In the genomic region with DNA sequence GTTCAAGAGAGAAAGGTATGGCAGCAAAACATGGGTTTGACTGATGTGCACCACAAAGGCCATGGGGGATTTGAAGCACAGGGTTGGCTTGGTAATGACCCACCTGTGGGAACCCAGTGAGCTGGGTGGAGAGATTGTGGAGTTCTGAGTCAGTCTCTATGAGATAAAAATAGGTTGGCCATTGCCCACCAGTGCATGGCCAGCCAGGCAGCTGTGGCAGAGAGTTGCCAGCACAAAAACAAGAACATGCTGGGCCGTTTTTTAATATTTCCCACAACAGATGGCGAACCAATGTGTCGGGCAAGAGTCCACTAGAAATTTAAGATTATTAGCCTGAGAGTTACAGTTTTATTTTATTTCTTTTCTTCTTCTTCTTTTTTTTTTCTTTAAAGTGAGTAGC, we compare ENCODE assay signal across 25 mouse cellular contexts.
"Had no signal": no experiment of that assay in that cellular context is flagged by ENCODE, and none has a peak within 500 bp of the region (broad histone marks: within the 10 kb centered on the region; RNA-seq: fewer than 3 reads in every experiment).

No protein-coding gene starts in this region.

- H3K27me3 ChIP-seq: kidney, embryonic 15.5 days; limb, embryonic 13.5 days; liver, embryonic 12.5 days; liver, embryonic 15.5 days; lung, embryonic 15.5 days; neural tube, embryonic 12.5 days; neural tube, embryonic 15.5 days had no signal

- H3K4me2 ChIP-seq: kidney, embryonic 15.5 days; limb, embryonic 13.5 days; liver, embryonic 12.5 days; liver, embryonic 15.5 days; lung, embryonic 15.5 days; midbrain, embryonic 11.5 days; neural tube, embryonic 12.5 days; neural tube, embryonic 15.5 days had no signal

- H3K27ac ChIP-seq: kidney, embryonic 15.5 days; left cerebral cortex, adult 2 months; limb, embryonic 10.5 days; limb, embryonic 13.5 days; liver, embryonic 12.5 days; liver, embryonic 15.5 days; lung, embryonic 15.5 days; neural tube, embryonic 12.5 days; neural tube, embryonic 15.5 days; stomach, postnatal 0 days had no signal

- DNase-seq: kidney, adult 8-10 months; kidney, postnatal 10 days; kidney, postnatal 36 days; layer of hippocampus, postnatal 36 days; liver; lung, adult 18-20 months; lung, postnatal 10 days; lung, postnatal 4 days; midbrain, embryonic 14.5 days; right cerebral cortex, adult 18-20 months; right cerebral cortex, postnatal 14 days; right cerebral cortex, postnatal 4 days; thymus, adult 2 months; thymus, postnatal 25 days had no signal

- H3K36me3 ChIP-seq: kidney, embryonic 15.5 days; limb, embryonic 10.5 days; limb, embryonic 13.5 days; liver, embryonic 12.5 days; liver, embryonic 15.5 days; lung, embryonic 15.5 days; neural tube, embryonic 12.5 days; neural tube, embryonic 15.5 days had no signal

- H3K4me3 ChIP-seq: kidney, embryonic 15.5 days; left cerebral cortex, adult 2 months; limb, embryonic 10.5 days; limb, embryonic 13.5 days; liver, embryonic 12.5 days; liver, embryonic 15.5 days; lung, embryonic 15.5 days; neural tube, embryonic 12.5 days; neural tube, embryonic 15.5 days had no signal
